Mouse (Mus musculus): Measurements from ENCODE around the gene Rflna. TPM values are rescaled to one million over a fixed set of nuclear protein-coding genes. Genes with fewer than 3 reads are reported as not detected.
A peak's percentile ranks its signal among the peaks of the same experiment; 100 is the strongest.

Gene Rflna
- total and polyA plus RNA-seq, 3 experiments: 0.17 to 0.46 TPM; not detected in 1

DNA sequence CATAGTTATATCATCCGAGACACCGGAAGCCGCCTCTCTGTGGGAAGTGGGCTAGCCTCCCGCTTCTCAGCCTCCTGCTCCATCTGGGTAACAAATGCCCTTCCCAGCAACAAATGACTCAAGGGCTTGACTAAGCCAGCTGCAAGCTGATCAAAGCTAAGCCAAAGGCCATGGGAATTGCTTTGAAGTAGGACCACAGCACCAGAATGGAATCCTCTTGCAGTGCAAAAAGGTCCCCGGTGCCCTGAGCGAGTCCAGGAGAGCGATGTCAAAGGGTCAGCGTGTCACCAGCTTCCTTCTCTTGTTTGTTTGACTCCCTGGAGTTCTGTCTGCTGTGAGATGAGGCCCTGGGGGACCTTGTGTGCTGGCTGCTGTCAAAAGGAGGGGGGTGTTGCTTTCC lies 33.2 kb upstream of the Rflna start:
- TF ChIP-seq CHD2 (IDR thresholded peaks at IDR 0.05; ENCODE audit: low read length) (no peak), MEF2A (IDR thresholded peaks at IDR 0.05; ENCODE audit: borderline replicate concordance, low read depth, low read length) (no peak), KAT2A (IDR thresholded peaks at IDR 0.05; ENCODE audit: insufficient replicate concordance, low read length) (no peak), SMC3 (IDR thresholded peaks at IDR 0.05; ENCODE audit: low read depth, low read length) (no peak), TCF12 (IDR thresholded peaks at IDR 0.05; ENCODE audit: low read depth, low read length) (no peak), GABPA (IDR thresholded peaks at IDR 0.05; ENCODE audit: insufficient replicate concordance, low read depth, low read length) (no peak), ETS1 (conservative IDR thresholded peaks at IDR 0.05; ENCODE audit: low read depth, low read length) (no peak), USF2 (conservative IDR thresholded peaks at IDR 0.05; ENCODE audit: low read depth, low read length) (no peak), ZNF384 (IDR thresholded peaks at IDR 0.05; ENCODE audit: low read depth, low read length) (no peak)
- Histone ChIP-seq H3K9me3 (replicated peaks; ENCODE audit: low read length) (peaks cover 8% of the 10 kb centered on the region), H3K36me3 (replicated peaks in 1 of 2; ENCODE audit: control insufficient read depth in 1 of 2, insufficient read depth in 1 of 2, low read length in 1 of 2) (no peaks in the 10 kb centered on the region), H3K4me3 (replicated peaks in 1 of 3; ENCODE audit: low read depth in 2 of 3, low read length in 2 of 3, poor library complexity in 1 of 3) (no peak overlapping the region), H3K27me3 (replicated peaks) (peaks cover 12% of the 10 kb centered on the region), H3K9ac (ENCODE audit: insufficient read depth, low read depth) (no peak overlapping the region), H3K27ac (ENCODE audit: insufficient read depth, low read depth) (no peak overlapping the region), H3K4me2 (ENCODE audit: insufficient read depth, low read depth, poor library complexity, severe bottlenecking) (no peak overlapping the region), H3K79me2 (replicated peaks; ENCODE audit: control insufficient read depth, extremely low read depth, insufficient read depth, poor library complexity, severe bottlenecking) (no peaks in the 10 kb centered on the region; the same call in 1 of the 2 replicates), H3K4me1 (ENCODE audit: control insufficient read depth in 1 of 2, insufficient read depth in 2 of 2) (no peaks in the 10 kb centered on the region)
- dilution Hi-C loops (cut with MboI; ENCODE audit: extremely low pct_ligation_motif_present, extremely low pct_unique_long_range_greater_than_20kb, low sequenced_read_pairs): no loop called here
- in situ Hi-C loops (cut with MboI; ENCODE audit: low pct_ligation_motif_present, low pct_unique_long_range_greater_than_20kb, low sequenced_read_pairs): no loop called here
- no peak for DNase-seq (ENCODE audit: extremely low read depth)

GRCm38 (mm10) chr5:124986222-124986621 lies 16.8 kb upstream of the Rflna start:
- Histone ChIP-seq H3K9me3 (replicated peaks; ENCODE audit: low read length) (peaks cover 22% of the 10 kb centered on the region), H3K4me2 (ENCODE audit: insufficient read depth, low read depth, poor library complexity, severe bottlenecking) (no peak overlapping the region), H3K4me1 (ENCODE audit: control insufficient read depth in 1 of 2, insufficient read depth in 2 of 2) (no peaks in the 10 kb centered on the region; a peak in 1 of 4 replicates), H3K36me3 (replicated peaks in 1 of 2; ENCODE audit: control insufficient read depth in 1 of 2, insufficient read depth in 1 of 2, low read length in 1 of 2) (no peaks in the 10 kb centered on the region), H3K9ac (ENCODE audit: insufficient read depth, low read depth) (no peak overlapping the region), H3K27me3 (replicated peaks) (peaks cover 2% of the 10 kb centered on the region), H3K79me2 (replicated peaks; ENCODE audit: control insufficient read depth, extremely low read depth, insufficient read depth, poor library complexity, severe bottlenecking) (no peaks in the 10 kb centered on the region), H3K4me3 (replicated peaks in 1 of 3; ENCODE audit: low read depth in 2 of 3, low read length in 2 of 3, poor library complexity in 1 of 3) (no peak overlapping the region), H3K27ac (ENCODE audit: insufficient read depth, low read depth) (no peak overlapping the region)
- peak; percentile 17 for DNase-seq (ENCODE audit: extremely low read depth)
- peak; percentile 48 for TF ChIP-seq SMC3 (IDR thresholded peaks at IDR 0.05; ENCODE audit: low read depth, low read length)
- no peak for TF ChIP-seq BHLHE40 (IDR thresholded peaks at IDR 0.05; ENCODE audit: low read depth, low read length)
- TF ChIP-seq MAZ (IDR thresholded peaks at IDR 0.05; ENCODE audit: low read depth, low read length): no peak
- TF ChIP-seq RAD21 (IDR thresholded peaks at IDR 0.05; ENCODE audit: low read depth, low read length): peak; percentile 37
- TF ChIP-seq ETS1 (conservative IDR thresholded peaks at IDR 0.05; ENCODE audit: low read depth, low read length): no peak
- peak in 1 of 2 experiments; percentile 49; a peak in 2 of 4 replicates for TF ChIP-seq CTCF (conservative IDR thresholded peaks at IDR 0.05 in 1 of 2, IDR thresholded peaks at IDR 0.05 in 1 of 2; ENCODE audit: low read depth in 2 of 2, low read length in 2 of 2)
- no peak for TF ChIP-seq NELFE (IDR thresholded peaks at IDR 0.05; ENCODE audit: low read depth, low read length)
- dilution Hi-C loops (cut with MboI; ENCODE audit: extremely low pct_ligation_motif_present, extremely low pct_unique_long_range_greater_than_20kb, low sequenced_read_pairs): no loop called here
- in situ Hi-C loops (cut with MboI; ENCODE audit: low pct_ligation_motif_present, low pct_unique_long_range_greater_than_20kb, low sequenced_read_pairs): no loop called here

- H3K4me1 ChIP-seq (ENCODE audit: control insufficient read depth in 1 of 2, insufficient read depth in 2 of 2): no peaks in the 10 kb centered on the region; a peak in 1 of 4 replicates
- no peak overlapping the region for H3K4me3 ChIP-seq (replicated peaks in 1 of 3; ENCODE audit: low read depth in 2 of 3, low read length in 2 of 3, poor library complexity in 1 of 3)
- in situ Hi-C loops (cut with MboI; ENCODE audit: low pct_ligation_motif_present, low pct_unique_long_range_greater_than_20kb, low sequenced_read_pairs) (no loop called here), dilution Hi-C loops (cut with MboI; ENCODE audit: extremely low pct_ligation_motif_present, extremely low pct_unique_long_range_greater_than_20kb, low sequenced_read_pairs) (no loop called here)
- H3K27me3 ChIP-seq (replicated peaks): peaks cover 4% of the 10 kb centered on the region
- H3K9me3 ChIP-seq (replicated peaks; ENCODE audit: low read length): peaks cover 22% of the 10 kb centered on the region
- H3K9ac ChIP-seq (ENCODE audit: insufficient read depth, low read depth): no peak overlapping the region
- H3K79me2 ChIP-seq (replicated peaks; ENCODE audit: control insufficient read depth, extremely low read depth, insufficient read depth, poor library complexity, severe bottlenecking): no peaks in the 10 kb centered on the region
- no peak for DNase-seq (ENCODE audit: extremely low read depth)
- H3K36me3 ChIP-seq (replicated peaks in 1 of 2; ENCODE audit: control insufficient read depth in 1 of 2, insufficient read depth in 1 of 2, low read length in 1 of 2): no peaks in the 10 kb centered on the region
- H3K27ac ChIP-seq (ENCODE audit: insufficient read depth, low read depth): no peak overlapping the region
- TF ChIP-seq MYC (IDR thresholded peaks at IDR 0.05; ENCODE audit: low read depth, low read length) (no peak), ZMIZ1 (IDR thresholded peaks at IDR 0.05; ENCODE audit: low read depth, low read length) (no peak), ZC3H11A (IDR thresholded peaks at IDR 0.05; ENCODE audit: low read depth, low read length) (no peak), NRF1 (IDR thresholded peaks at IDR 0.05; ENCODE audit: low read depth, low read length) (no peak), ELF1 (IDR thresholded peaks at IDR 0.05; ENCODE audit: low read depth, low read length) (no peak), SIN3A (IDR thresholded peaks at IDR 0.05; ENCODE audit: low read length) (no peak), MAZ (IDR thresholded peaks at IDR 0.05; ENCODE audit: low read depth, low read length) (no peak), MAFK (IDR thresholded peaks at IDR 0.05; ENCODE audit: insufficient replicate concordance, low read length) (no peak), USF1 (IDR thresholded peaks at IDR 0.05; ENCODE audit: low read depth, low read length) (no peak), SMC3 (IDR thresholded peaks at IDR 0.05; ENCODE audit: low read depth, low read length) (no peak), HCFC1 (IDR thresholded peaks at IDR 0.05; ENCODE audit: low read depth, low read length) (no peak), NELFE (IDR thresholded peaks at IDR 0.05; ENCODE audit: low read depth, low read length) (no peak), POLR2AphosphoS2 (IDR thresholded peaks at IDR 0.05; ENCODE audit: low read depth, low read length) (no peak), MAX (IDR thresholded peaks at IDR 0.05; ENCODE audit: low read length) (no peak), CTCF (conservative IDR thresholded peaks at IDR 0.05 in 1 of 2, IDR thresholded peaks at IDR 0.05 in 1 of 2; ENCODE audit: low read depth in 2 of 2, low read length in 2 of 2) (no peak), PAX5 (IDR thresholded peaks at IDR 0.05; ENCODE audit: low read length) (no peak)
- no peak overlapping the region for H3K4me2 ChIP-seq (ENCODE audit: insufficient read depth, low read depth, poor library complexity, severe bottlenecking)
Measured at GRCm38 (mm10) chr5:124986656-124987055, 16.4 kb upstream of the Rflna start.
